Mouse (Mus musculus) CD8-positive naive resting alpha-beta T cell, adult 2 months (primary cell): ENCODE data around the gene Sh3bgrl.

ENCODE experiments used
- DNase-seq, 2 experiments: peaks; one replicate each; pipeline ENCODE4 v3.0.0; 2022; ENCODE audit warnings: low read depth in 2 of 2, low spot score in 2 of 2

Sh3bgrl gene

GRCm38 (mm10) chrX:109130066-109130465, 34.9 kb downstream of the Sh3bgrl start:
- no peak for DNase-seq

- no peak for DNase-seq
Measured at GRCm38 (mm10) chrX:109131834-109132233, 36.7 kb downstream of the Sh3bgrl start.

- DNase-seq = no peak
Measured at GRCm38 (mm10) chrX:109132463-109132862, 37.3 kb downstream of the Sh3bgrl start.

GRCm38 (mm10) chrX:109133500-109133899, 38.3 kb downstream of the Sh3bgrl start:
- no peak for DNase-seq

- DNase-seq = no peak
Measured at GRCm38 (mm10) chrX:109136306-109136705, 41.1 kb downstream of the Sh3bgrl start.

- no peak for DNase-seq
Measured at GRCm38 (mm10) chrX:109136820-109137219, 41.7 kb downstream of the Sh3bgrl start.

GRCm38 (mm10) chrX:109137295-109137694, 42.1 kb downstream of the Sh3bgrl start:
- no peak for DNase-seq

GRCm38 (mm10) chrX:109141337-109141870, 46.2 kb downstream of the Sh3bgrl start:
- DNase-seq = no peak

- no peak for DNase-seq
Measured at GRCm38 (mm10) chrX:109142281-109142680, 47.1 kb downstream of the Sh3bgrl start.

- DNase-seq = no peak
Measured at GRCm38 (mm10) chrX:109145779-109146178, 50.6 kb downstream of the Sh3bgrl start.

GRCm38 (mm10) chrX:109147108-109147507, 51.9 kb downstream of the Sh3bgrl start:
- DNase-seq = no peak

GRCm38 (mm10) chrX:109151228-109151627, 56.1 kb downstream of the Sh3bgrl start:
- DNase-seq = no peak

- no peak for DNase-seq
Measured at GRCm38 (mm10) chrX:109160326-109160725, 65.2 kb downstream of the Sh3bgrl start.

- DNase-seq = no peak
Measured at GRCm38 (mm10) chrX:109160901-109161300, 65.7 kb downstream of the Sh3bgrl start.

- DNase-seq = no peak
Measured at GRCm38 (mm10) chrX:109175038-109175437, 79.9 kb downstream of the Sh3bgrl start.

GRCm38 (mm10) chrX:109175470-109175869, 80.3 kb downstream of the Sh3bgrl start:
- no peak for DNase-seq

- no peak for DNase-seq
Measured at GRCm38 (mm10) chrX:109184706-109185478, 89.7 kb downstream of the Sh3bgrl start.

GRCm38 (mm10) chrX:109189607-109190006, 94.4 kb downstream of the Sh3bgrl start:
- DNase-seq = no peak

GRCm38 (mm10) chrX:109190969-109191368, 95.8 kb downstream of the Sh3bgrl start:
- DNase-seq = no peak

GRCm38 (mm10) chrX:109191436-109191835, 96.3 kb downstream of the Sh3bgrl start:
- no peak for DNase-seq

- DNase-seq = no peak
Measured at GRCm38 (mm10) chrX:109196468-109196867, 101.3 kb downstream of the Sh3bgrl start, which contains the start of gene Gm6377. TSS of gene Gm6377 (plus strand) at chrX:109196756.

GRCm38 (mm10) chrX:109207843-109208242, 112.7 kb downstream of the Sh3bgrl start:
- no peak for DNase-seq

GRCm38 (mm10) chrX:109228720-109229119, 133.6 kb downstream of the Sh3bgrl start:
- DNase-seq = no peak
